Mouse (Mus musculus): ENCODE results near the gene Higd1a. TPM values are rescaled to one million over a fixed set of nuclear protein-coding genes. Genes with fewer than 3 reads are reported as not detected.

The Higd1a gene
- polyA plus RNA-seq, 2 experiments from 2014 or later, result 94.5 to 129 TPM

- ATAC-seq, result peak; percentile 85
Observed at GRCm38 (mm10) chr9:121880840-121881239, 22.7 kb upstream of the Higd1a start.

GRCm38 (mm10) chr9:121877052-121877740 is 19.0 kb upstream of the Higd1a start:
- no peak for ATAC-seq

- ATAC-seq, result no peak
Observed at GRCm38 (mm10) chr9:121873578-121873977, 15.4 kb upstream of the Higd1a start.

- no peak for ATAC-seq
Observed at GRCm38 (mm10) chr9:121872062-121872683, 14.0 kb upstream of the Higd1a start.

DNA sequence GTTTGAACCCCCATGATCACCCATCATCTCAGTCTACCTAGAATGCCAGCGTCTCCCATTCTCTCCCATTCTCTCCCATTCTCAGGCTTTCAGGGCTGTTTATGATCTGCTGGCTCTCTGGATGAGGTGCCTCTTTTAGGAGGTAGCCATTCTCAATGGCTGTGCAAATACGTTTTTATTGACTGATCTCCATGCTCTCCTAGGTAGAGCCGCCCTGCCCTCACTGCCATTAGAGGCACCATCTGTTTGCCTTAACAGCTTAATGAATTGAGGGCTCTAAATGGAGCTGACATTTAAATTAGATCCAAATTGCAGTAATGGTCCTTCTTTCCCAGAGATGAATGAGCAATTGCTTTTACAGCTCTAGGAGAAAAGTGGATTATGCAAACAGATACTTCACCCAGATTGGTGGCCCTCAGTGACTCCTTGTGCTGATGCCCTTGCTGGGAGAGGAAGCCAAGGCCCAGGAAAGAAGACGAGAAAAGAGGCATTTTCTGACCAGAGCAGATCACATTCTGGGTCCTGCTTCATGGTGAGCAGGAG is 11.9 kb upstream of the Higd1a start:
- ATAC-seq, result no peak

DNA sequence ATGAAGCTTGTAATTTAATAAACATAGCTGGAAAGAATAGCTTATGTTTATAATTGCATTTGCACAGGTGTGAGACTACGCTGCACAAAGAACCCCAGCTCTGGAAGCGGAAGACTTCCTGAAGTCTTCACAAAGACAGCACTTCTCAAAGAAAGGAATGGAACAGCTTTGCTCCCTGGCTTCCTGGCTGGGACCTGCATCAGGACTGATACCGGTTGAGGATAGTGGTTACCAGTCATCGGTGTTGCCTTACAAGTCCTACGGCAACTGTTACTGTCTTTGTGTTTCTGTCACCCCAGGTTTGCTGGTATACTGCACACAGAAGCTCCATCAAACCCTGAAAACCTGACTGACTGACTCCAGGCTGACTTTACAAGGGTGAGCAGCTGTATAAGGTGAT is 11.3 kb upstream of the Higd1a start:
- ATAC-seq, result no peak

DNA sequence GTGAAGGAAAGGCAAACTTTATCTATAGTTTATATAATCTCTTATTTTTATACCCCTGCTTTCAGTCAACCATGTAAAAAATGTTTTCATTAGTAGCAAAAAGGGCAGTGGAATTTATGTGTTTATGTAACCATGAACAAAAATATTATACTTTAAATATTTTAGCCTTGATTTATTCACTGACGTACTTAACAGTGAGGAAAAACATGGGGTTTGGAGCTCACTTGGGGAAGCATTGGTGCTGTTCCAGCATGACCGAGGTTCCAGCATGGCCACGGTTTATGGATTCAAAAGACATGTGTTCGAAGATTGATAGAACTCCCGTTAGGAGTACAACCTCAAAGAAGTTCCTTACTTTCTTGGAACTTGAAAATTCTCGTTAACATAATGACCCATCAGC is 10.1 kb upstream of the Higd1a start:
- ATAC-seq, result no peak

GRCm38 (mm10) chr9:121867632-121868031 is 9.5 kb upstream of the Higd1a start:
- no peak for ATAC-seq

GRCm38 (mm10) chr9:121865425-121866008 is 7.4 kb upstream of the Higd1a start:
- ATAC-seq, result no peak

DNA sequence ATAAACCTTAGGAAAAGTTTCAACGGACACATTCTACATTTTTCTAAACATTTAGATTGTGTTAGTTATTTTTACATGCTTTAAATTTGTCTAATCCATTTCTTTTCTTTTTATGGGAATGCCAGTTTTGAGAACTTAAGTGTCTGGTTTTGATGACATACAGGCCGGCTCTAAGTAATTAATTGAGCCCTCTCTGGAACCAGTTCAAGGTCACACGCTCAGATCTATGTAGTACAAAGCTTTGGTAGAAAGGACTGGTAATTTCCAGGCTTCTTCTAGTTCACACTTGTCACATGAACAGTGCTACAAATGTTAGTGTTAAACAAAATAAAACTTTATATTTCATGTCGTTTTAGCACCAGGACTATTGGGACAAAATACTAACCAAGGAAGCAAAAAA is 6.7 kb upstream of the Higd1a start:
- no peak for ATAC-seq

DNA sequence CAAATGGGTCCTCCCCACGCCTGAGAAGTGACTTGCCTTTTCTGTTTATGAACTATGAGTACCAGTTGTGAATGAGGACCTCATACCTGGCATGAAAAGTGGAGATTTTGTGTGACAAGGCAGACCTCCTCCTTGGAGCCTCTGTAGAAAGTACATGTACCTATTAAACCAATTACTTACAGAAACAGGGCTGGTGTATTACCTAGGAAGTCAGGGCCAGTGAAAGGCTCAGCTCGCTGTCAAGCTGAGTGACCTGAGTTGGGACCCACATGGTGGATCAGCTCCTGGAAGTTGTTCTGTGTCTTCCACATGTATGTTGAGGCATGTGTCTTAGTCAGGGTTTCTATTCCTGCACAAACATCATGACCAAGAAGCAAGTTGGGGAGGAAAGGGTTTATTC is 2.8 kb upstream of the Higd1a start:
- ATAC-seq, result no peak

DNA sequence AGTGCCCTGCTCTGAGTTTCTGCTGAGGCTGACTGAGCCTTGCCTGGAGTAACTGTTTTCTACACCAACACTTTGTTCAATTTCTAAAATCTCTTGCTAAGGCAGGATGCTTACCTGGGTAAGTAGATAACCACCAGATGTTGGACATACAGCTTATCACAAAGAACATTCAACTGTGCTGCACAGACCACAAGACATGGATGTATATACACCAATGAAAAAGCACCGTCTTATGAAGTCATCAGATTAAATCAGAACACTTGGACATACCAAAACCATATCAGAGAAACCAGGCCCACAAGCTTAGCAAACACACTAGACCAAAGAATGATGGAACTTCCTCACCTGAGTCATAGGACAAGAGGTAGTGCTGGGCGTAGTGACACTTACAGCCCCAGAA is 1.2 kb upstream of the Higd1a start:
- no peak for ATAC-seq

- ATAC-seq, result peak; percentile 89
Observed at GRCm38 (mm10) chr9:121857474-121858152, 549 bp downstream of the Higd1a start.

- ATAC-seq, result peak; percentile 53
Observed at GRCm38 (mm10) chr9:121856649-121857416, 1.3 kb downstream of the Higd1a start.

DNA sequence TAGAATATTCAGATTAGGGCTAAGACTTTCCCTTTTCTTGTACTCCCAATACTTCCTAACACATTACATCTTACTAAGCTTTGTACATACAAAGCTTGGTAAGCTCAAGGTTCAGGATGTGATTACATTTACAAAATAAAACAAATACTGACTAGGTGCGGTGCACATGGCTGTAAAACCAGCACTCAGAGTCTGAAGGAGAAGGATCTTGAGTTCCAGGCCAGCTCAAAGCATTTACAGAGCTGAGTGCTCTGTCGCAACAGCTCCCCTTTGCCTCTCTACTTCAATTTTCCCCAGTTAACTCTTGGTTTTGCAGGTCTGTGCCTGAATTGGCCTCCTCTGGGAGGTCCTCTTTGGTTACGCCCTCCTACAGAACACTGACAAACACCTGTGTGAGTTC is 3.9 kb downstream of the Higd1a start:
- no peak for ATAC-seq

GRCm38 (mm10) chr9:121847842-121848241 is 10.3 kb downstream of the Higd1a start:
- ATAC-seq, result no peak

DNA sequence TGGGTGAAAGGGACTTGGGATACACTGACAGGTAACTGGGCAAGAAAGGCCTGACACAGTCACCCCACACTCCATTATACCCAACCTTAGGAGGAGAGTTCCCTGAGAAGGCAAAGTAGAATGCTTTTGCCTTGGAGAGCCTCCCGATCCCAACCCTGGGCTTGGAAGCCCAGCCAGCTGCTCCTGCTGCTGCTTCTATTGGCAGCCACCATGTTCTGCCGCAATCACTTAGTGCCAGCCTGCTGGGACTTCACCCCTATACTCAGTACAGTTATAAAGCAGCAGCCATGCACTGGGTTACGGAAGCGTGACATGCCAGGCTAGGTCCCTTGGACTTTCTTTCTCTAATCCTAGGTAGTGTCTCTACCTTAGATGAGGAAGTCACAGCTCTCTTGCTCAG is 11.0 kb downstream of the Higd1a start:
- no peak for ATAC-seq

- peak; percentile 62 for ATAC-seq
Observed at GRCm38 (mm10) chr9:121846526-121847118, 11.5 kb downstream of the Higd1a start.

GRCm38 (mm10) chr9:121842914-121843313 is 15.2 kb downstream of the Higd1a start:
- no peak for ATAC-seq

DNA sequence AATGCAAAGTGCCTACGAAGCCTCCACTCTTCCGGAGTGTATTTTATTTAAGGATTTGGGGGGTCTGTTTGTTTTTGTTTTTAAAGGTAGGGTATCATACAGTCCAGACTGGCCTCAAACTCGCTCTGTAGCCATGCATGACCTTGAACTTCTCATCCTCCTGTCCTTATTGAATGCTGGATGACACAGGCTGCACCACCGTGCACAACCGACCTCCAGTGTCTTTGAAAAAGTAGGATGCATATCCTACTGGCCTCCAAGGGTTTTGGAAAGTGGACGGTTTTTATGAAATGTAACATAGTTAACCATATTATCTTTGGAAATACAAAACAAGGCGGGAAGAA is 18.6 kb downstream of the Higd1a start:
- no peak for ATAC-seq

- ATAC-seq, result peak; percentile 14
Observed at GRCm38 (mm10) chr9:121838829-121839621, 19.1 kb downstream of the Higd1a start, which contains the start of gene Ccdc13. TSS of gene Ccdc13 (minus strand) at chr9:121839461.

All from CD4-positive, CD25-positive, alpha-beta regulatory T cell, adult 4 months (primary cell).